Mouse (Mus musculus) liver, embryonic 13.5 days (tissue): ENCODE measurements at regions not wholly inside any gene's neighbourhood (a gene's known extent, or its start where the extent isn't known, plus 50 kb on each side); places are given as distances from the start of the nearest gene placed in this dataset.

Experiments used
- ATAC-seq: fragments of 200-750 bp; cut with Nextera tagmentation; 2 replicates; pipeline ENCODE4 v1.8.0; 2017; ENCODE audit warnings: low read depth, mild to moderate bottlenecking, moderate number of reproducible peaks, moderate library complexity
- DNase-seq: peaks from one replicate; pipeline ENCODE4 v3.0.0; 2022
- H3K27ac ChIP-seq: fragments of 300-500 bp; sonication (generic); 2 replicates; pipeline ENCODE4 v1.5.1; 2015; ENCODE audit warnings: moderate library complexity, mild to moderate bottlenecking, inconsistent platforms
- H3K27me3 ChIP-seq: fragments of 300-500 bp; sonication (generic); 2 replicates; pipeline ENCODE4 v1.6.1; 2015; ENCODE audit warnings: mild to moderate bottlenecking, inconsistent platforms
- H3K36me3 ChIP-seq: fragments of 300-500 bp; sonication (generic); 2 replicates; pipeline ENCODE4 v1.6.1; 2015; ENCODE audit warnings: mild to moderate bottlenecking, inconsistent platforms
- H3K4me1 ChIP-seq: fragments of 300-500 bp; sonication (generic); replicated peaks from 2 replicates; pipeline ENCODE4 v1.6.1; 2015; ENCODE audit warnings: inconsistent platforms
- H3K4me2 ChIP-seq: fragments of 300-500 bp; sonication (generic); 2 replicates; pipeline ENCODE4 v1.6.1; 2015; ENCODE audit warnings: inconsistent platforms, mild to moderate bottlenecking, moderate library complexity
- H3K4me3 ChIP-seq: fragments of 300-500 bp; sonication (generic); replicated peaks from 2 replicates; pipeline ENCODE4 v1.5.1; 2015; ENCODE audit warnings: mild to moderate bottlenecking, inconsistent platforms
- H3K9ac ChIP-seq: fragments of 300-500 bp; sonication (generic); 2 replicates; pipeline ENCODE4 v1.6.1; 2015; ENCODE audit warnings: mild to moderate bottlenecking, inconsistent platforms
- H3K9me3 ChIP-seq: fragments of 300-500 bp; sonication (generic); replicated peaks from 2 replicates; pipeline ENCODE4 v1.6.1; 2016; ENCODE audit warnings: inconsistent platforms
- WGBS: fragments of 180-500 bp; shearing (Covaris S2); methylation state at CpG from one replicate; pipeline ENCODE4 v1.1.7; 2015; ENCODE audit not compliant: insufficient replicate concordance; 5-methylcytosine and 5-hydroxymethylcytosine counted together

- H3K4me1 ChIP-seq = peaks cover 5% of the 10 kb centered on the region
- no peaks in the 10 kb centered on the region for H3K36me3 ChIP-seq
- no peak overlapping the region for H3K4me3 ChIP-seq
- no peak for ATAC-seq
- 0 out of 2 replicates have a peak, but pooled peaks cover 12% of the 10 kb centered on the region for H3K27me3 ChIP-seq
- H3K4me2 ChIP-seq = no peak overlapping the region
- no peaks in the 10 kb centered on the region for H3K9me3 ChIP-seq
- no peak overlapping the region for H3K27ac ChIP-seq
- 35% methylated on average over 10 of the region's 10 CpGs for WGBS
- H3K9ac ChIP-seq = no peak overlapping the region
- DNase-seq = no peak
These were observed 186.6 kb upstream of the Hes1 start for GRCm38 (mm10) chr16:29877372-29878123.

- H3K4me1 ChIP-seq = peaks cover 8% of the 10 kb centered on the region
- no peak for DNase-seq
- H3K4me3 ChIP-seq = no peak overlapping the region
- H3K36me3 ChIP-seq = no peaks in the 10 kb centered on the region
- 59% methylated on average over 6 of the region's 6 CpGs for WGBS
- 0 out of 2 replicates have a peak, but pooled peaks cover 18% of the 10 kb centered on the region for H3K27me3 ChIP-seq
- H3K9me3 ChIP-seq = no peaks in the 10 kb centered on the region
- H3K9ac ChIP-seq = no peak overlapping the region
- H3K27ac ChIP-seq = no peak overlapping the region
- ATAC-seq = no peak
- H3K4me2 ChIP-seq = no peak overlapping the region
These were observed 184.5 kb upstream of the Hes1 start for GRCm38 (mm10) chr16:29879665-29880064.

- H3K4me2 ChIP-seq = no peak overlapping the region
- H3K27ac ChIP-seq = no peak overlapping the region
- 64% methylated on average over 12 of the region's 12 CpGs for WGBS
- no peaks in the 10 kb centered on the region for H3K9me3 ChIP-seq
- 0 out of 2 replicates have a peak, but pooled peaks cover 18% of the 10 kb centered on the region for H3K27me3 ChIP-seq
- no peak for DNase-seq
- H3K9ac ChIP-seq = no peak overlapping the region
- no peak overlapping the region for H3K4me3 ChIP-seq
- no peaks in the 10 kb centered on the region for H3K36me3 ChIP-seq
- no peak for ATAC-seq
- peaks cover 14% of the 10 kb centered on the region for H3K4me1 ChIP-seq
These were observed 182.7 kb upstream of the Hes1 start for GRCm38 (mm10) chr16:29881497-29881896.

- Histone ChIP-seq H3K4me2 (no peak overlapping the region), H3K27me3 (0 out of 2 replicates have a peak, but pooled peaks cover 18% of the 10 kb centered on the region), H3K36me3 (no peaks in the 10 kb centered on the region), H3K9me3 (no peaks in the 10 kb centered on the region), H3K4me3 (no peak overlapping the region), H3K4me1 (peaks cover 14% of the 10 kb centered on the region), H3K9ac (no peak overlapping the region), H3K27ac (no peak overlapping the region)
- DNase-seq (no peak), ATAC-seq (no peak)
- 39% methylated on average over 10 of the region's 10 CpGs for WGBS
These were observed 181.8 kb upstream of the Hes1 start for GRCm38 (mm10) chr16:29882226-29882972.

- Histone ChIP-seq H3K27ac (no peak overlapping the region), H3K9me3 (no peaks in the 10 kb centered on the region), H3K4me1 (peaks cover 14% of the 10 kb centered on the region), H3K9ac (no peak overlapping the region), H3K4me2 (no peak overlapping the region), H3K36me3 (no peaks in the 10 kb centered on the region), H3K27me3 (0 out of 2 replicates have a peak, but pooled peaks cover 16% of the 10 kb centered on the region), H3K4me3 (no peak overlapping the region)
- ATAC-seq = no peak
- no peak for DNase-seq
- WGBS = 56% methylated on average over 10 of the region's 10 CpGs
These were observed 180.8 kb upstream of the Hes1 start for GRCm38 (mm10) chr16:29883252-29883992.

- ATAC-seq = no peak
- Histone ChIP-seq H3K36me3 (no peaks in the 10 kb centered on the region), H3K4me2 (no peak overlapping the region), H3K4me3 (no peak overlapping the region), H3K4me1 (peaks cover 14% of the 10 kb centered on the region), H3K9me3 (no peaks in the 10 kb centered on the region), H3K27me3 (0 out of 2 replicates have a peak, but pooled peaks cover 11% of the 10 kb centered on the region), H3K27ac (no peak overlapping the region), H3K9ac (no peak overlapping the region)
- no peak for DNase-seq
- 45% methylated on average over 4 of the region's 4 CpGs for WGBS
These were observed 179.3 kb upstream of the Hes1 start for GRCm38 (mm10) chr16:29884899-29885298.

- 55% methylated on average over 4 of the region's 4 CpGs for WGBS
- no peak overlapping the region for H3K9ac ChIP-seq
- no peak for DNase-seq
These were observed 177.4 kb upstream of the Hes1 start for GRCm38 (mm10) chr16:29886755-29887154.

GRCm38 (mm10) chr16:29889346-29889745, 174.8 kb upstream of the Hes1 start:
- Histone ChIP-seq H3K27ac (no peak overlapping the region), H3K4me2 (no peak overlapping the region), H3K9me3 (no peaks in the 10 kb centered on the region), H3K27me3 (peaks cover 18% of the 10 kb centered on the region), H3K4me3 (no peak overlapping the region), H3K4me1 (peaks cover 19% of the 10 kb centered on the region), H3K9ac (no peak overlapping the region), H3K36me3 (no peaks in the 10 kb centered on the region)
- DNase-seq (no peak), ATAC-seq (no peak)
- WGBS = 41% methylated on average over 4 of the region's 4 CpGs

More at GRCm38 (mm10) chr16:29886755-29887154, 177.4 kb upstream of the Hes1 start:
- Histone ChIP-seq H3K4me2 (no peak overlapping the region), H3K4me1 (peaks cover 25% of the 10 kb centered on the region), H3K4me3 (no peak overlapping the region), H3K27ac (no peak overlapping the region), H3K27me3 (0 out of 2 replicates have a peak, but pooled peaks cover 6% of the 10 kb centered on the region), H3K36me3 (no peaks in the 10 kb centered on the region), H3K9me3 (no peaks in the 10 kb centered on the region)
- ATAC-seq = no peak

GRCm38 (mm10) chr16:29891472-29891871, 172.7 kb upstream of the Hes1 start:
- peak; percentile 45; the same call in 1 of the 2 replicates for ATAC-seq
- DNase-seq = peak; percentile 13
- H3K9ac ChIP-seq = no peak overlapping the region
- 15% methylated on average over 7 of the region's 7 CpGs for WGBS
- H3K36me3 ChIP-seq = no peaks in the 10 kb centered on the region
- no peak overlapping the region for H3K4me2 ChIP-seq
- H3K4me3 ChIP-seq = no peak overlapping the region
- no peak overlapping the region for H3K27ac ChIP-seq
- H3K4me1 ChIP-seq = peaks cover 19% of the 10 kb centered on the region
- peaks cover 22% of the 10 kb centered on the region for H3K27me3 ChIP-seq
- no peaks in the 10 kb centered on the region for H3K9me3 ChIP-seq

- Histone ChIP-seq H3K27ac (no peak overlapping the region), H3K9ac (no peak overlapping the region), H3K4me2 (no peak overlapping the region), H3K36me3 (no peaks in the 10 kb centered on the region), H3K4me3 (no peak overlapping the region), H3K27me3 (peaks cover 22% of the 10 kb centered on the region), H3K4me1 (peaks cover 19% of the 10 kb centered on the region), H3K9me3 (no peaks in the 10 kb centered on the region)
- WGBS = 41% methylated on average over 21 of the region's 21 CpGs
- ATAC-seq (no peak), DNase-seq (no peak)
These were observed 170.0 kb upstream of the Hes1 start for GRCm38 (mm10) chr16:29893871-29894828.
